Mouse (Mus musculus): ENCODE measurements around the gene Tmem52b.

GRCm38 (mm10) chr6:129543709-129544606, 31.6 kb downstream of the Tmem52b start:
- no peak for TF ChIP-seq CTCF (IDR thresholded peaks at IDR 0.05; ENCODE audit: insufficient read depth, low read depth, low read length)
- no peak for TF ChIP-seq POLR2A (IDR thresholded peaks at IDR 0.05; ENCODE audit: insufficient read depth, low read depth, low read length)
